Mouse (Mus musculus) effector memory CD4-positive, alpha-beta T cell, adult 7 months (primary cell): ENCODE measurements around the gene Reln. TPM values are rescaled to one million over a fixed set of nuclear protein-coding genes. Genes with fewer than 3 reads are reported as not detected.

Source experiments
- polyA plus RNA-seq: library from polyadenylated mRNA; unstranded; fragments of 100-300 nt; shearing (Covaris generic); gene quantifications from one replicate; pipeline ENCODE4 v1.2.1, GENCODE M21; 2017

The Reln gene
- 0.67 TPM for polyA plus RNA-seq

DNA sequence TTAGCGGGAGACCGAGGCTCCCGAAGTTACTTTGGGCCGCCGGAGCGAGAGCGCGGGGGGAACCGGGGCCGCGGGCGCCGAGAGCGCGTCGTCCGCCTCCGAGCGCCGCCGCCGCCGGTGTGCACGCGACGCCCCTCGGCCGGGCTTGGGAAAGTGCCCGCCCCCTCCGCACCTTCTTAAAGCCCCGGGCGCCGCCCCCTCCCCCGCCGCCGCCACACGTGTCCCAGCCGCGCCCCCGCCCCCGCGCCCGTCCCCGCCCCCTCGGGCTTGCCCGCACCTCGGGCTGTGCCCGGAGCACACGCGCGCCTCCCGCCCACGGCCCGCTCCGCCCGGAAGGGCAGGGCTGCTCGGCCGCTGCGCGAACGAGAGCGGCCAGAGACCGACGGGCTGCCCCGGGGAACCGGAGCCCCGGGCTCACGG lies at the start of gene Reln:
TSS of gene Reln (minus strand) at position 147 of the 420 bp plus-strand sequence.

DNA sequence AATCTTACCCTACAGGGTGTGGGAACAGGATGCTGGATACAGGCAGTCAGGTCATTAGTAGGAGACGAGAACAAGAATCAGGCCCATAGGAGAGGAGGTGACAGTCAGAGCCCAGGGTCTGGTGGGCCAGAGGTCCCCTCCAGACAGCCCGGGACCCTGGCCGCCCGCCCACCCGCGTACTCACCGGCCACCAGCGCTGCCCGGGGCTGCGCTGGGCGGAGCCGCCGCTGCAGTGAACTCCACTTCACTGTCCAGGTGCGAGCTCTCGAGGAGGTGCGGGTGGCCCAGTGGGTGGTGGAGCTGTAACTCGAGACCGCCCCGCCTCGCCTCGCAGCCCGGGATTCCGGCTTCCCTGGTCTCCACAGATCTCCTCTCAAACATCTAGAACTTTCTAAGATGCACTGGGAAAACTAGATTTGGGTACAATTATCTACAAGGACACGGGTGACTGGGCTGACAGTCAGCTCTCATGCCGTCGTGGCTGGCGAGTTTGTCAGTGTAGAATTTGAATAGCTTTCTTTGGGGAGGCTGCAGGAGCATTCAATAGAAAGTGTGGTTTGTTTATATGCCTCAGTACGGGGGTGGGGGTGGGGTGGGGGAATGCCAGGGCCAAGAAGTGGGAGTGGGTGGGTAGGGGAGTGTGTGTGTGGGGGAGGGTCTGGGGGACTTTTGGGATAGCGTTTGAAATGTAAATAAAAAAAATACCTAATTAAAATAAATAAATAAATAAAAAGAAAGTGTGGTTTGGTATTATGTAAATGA lies 479.0 kb downstream of the Reln start, which contains the start of gene Slc26a5:
TSS of gene Slc26a5 (minus strand) at position 259 of the 762 bp plus-strand sequence.

Other genes with a start within 250 kb of the Reln start
- gene Orc5, start 205.7 kb upstream of the Reln start, polyA plus RNA-seq: 23.3 TPM